Mouse (Mus musculus): ENCODE results near the gene Abca13.
"Not testable (repeated sequence)": the region's sequence is repeated elsewhere in the genome, so short reads cannot be mapped to it uniquely, and the experiment has no call there.

The Abca13 gene

DNA sequence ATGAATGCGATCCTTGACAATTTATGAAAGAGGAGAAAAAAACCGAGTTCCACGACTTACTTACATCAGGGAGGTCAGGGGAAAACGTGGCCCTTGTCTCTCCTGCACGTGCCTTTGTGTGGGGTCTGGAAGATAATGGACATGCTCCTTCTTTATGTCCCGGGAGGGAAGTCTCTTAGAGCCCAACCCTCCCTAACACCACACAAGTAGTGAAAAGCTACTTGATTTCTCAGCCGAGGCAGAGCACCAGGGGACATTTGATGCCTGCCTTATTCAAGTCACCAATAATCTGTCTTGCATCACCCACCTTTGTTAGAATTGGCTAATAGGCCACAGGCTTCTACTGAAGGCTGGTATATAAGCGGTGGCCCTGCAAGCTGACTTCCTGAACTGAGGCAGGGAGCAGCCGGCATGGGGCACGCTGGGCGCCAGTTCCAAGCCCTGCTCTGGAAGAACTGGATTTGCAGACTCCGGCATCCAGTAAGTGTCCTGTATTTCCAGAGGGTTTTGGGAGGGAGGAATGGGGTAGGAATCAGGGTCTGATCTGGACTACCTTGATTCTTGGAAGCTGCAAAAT lies at the start of gene Abca13:
Abca13 (plus strand) TSS at position 388 of the 577 bp plus-strand sequence.
- DNase-seq = no peak

GRCm38 (mm10) chr11:9145113-9145512 lies 46.6 kb upstream of the Abca13 start:
- no peak for DNase-seq

DNA sequence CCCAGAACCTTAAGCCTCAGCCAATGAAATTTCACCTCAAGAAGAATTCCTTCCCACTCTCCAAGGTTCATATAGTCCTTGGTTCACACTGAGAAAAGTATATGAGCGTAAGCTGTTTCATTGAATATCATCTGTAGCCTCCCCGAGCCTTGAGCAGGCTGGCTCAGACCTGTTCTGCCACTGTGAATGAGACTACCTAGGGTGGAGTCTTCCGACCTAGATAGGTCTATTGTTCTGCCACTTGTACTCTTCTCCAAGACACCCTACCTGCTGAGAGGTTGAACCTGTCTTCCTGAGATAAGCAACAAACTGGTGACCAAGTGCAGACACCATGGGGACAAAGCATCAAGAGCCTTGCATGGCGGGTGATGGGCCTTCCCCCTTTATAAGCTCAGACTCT lies 45.6 kb upstream of the Abca13 start:
- DNase-seq = no peak

- DNase-seq = no peak
Measured at GRCm38 (mm10) chr11:9146683-9147082, 45.1 kb upstream of the Abca13 start.

GRCm38 (mm10) chr11:9148206-9148605 lies 43.5 kb upstream of the Abca13 start:
- no peak for DNase-seq

GRCm38 (mm10) chr11:9150403-9150802 lies 41.3 kb upstream of the Abca13 start:
- not testable (repeated sequence) for DNase-seq

DNA sequence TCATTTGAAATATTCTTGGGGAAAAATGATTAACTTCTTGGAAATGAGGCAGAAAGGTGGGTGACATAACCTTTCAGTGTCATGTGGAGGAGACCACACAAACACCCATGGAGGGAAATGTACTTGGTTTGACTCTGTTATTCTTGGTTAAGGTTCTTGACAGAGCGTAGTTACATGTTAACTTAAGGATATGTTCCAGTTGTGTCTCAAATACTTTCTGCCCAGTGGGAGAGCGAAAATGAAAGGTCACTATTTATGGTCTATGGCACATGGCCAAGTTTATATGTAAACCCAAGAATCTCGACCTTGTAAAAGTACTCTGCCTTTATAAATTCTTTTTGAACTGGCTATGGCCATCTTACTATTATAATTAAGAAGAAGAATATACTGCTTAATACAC lies 31.8 kb upstream of the Abca13 start:
- no peak for DNase-seq

GRCm38 (mm10) chr11:9167331-9167730 lies 24.4 kb upstream of the Abca13 start:
- no peak for DNase-seq

GRCm38 (mm10) chr11:9181477-9181876 lies 10.3 kb upstream of the Abca13 start:
- DNase-seq = no peak

DNA sequence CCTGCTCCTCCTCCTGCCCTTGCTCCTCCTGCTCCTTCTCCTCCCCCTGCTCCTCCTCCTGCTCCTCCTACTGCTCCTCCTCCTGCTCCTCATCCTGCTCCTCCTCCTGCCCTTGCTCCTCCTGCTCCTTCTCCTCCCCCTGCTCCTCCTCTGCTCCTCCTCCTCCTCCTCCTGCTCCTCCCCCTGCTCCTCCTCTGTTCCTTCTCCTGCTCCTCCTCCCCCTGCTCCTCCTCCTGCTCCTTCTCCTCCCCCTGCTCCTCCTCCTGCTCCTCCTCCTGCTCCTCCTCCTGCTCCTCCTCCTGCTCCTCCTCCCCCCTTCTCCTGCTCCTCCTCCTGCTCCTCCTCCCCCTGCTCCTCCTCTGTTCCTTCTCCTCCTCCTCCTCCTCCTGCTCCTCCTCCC lies 2.3 kb upstream of the Abca13 start:
- not testable (repeated sequence) for DNase-seq

- DNase-seq = no peak
Measured at GRCm38 (mm10) chr11:9190772-9191554, 779 bp upstream of the Abca13 start.

GRCm38 (mm10) chr11:9194861-9195260 lies 3.1 kb downstream of the Abca13 start:
- DNase-seq = no peak

GRCm38 (mm10) chr11:9199868-9200267 lies 8.1 kb downstream of the Abca13 start:
- no peak for DNase-seq

GRCm38 (mm10) chr11:9210707-9211106 lies 19.0 kb downstream of the Abca13 start:
- DNase-seq = no peak

- no peak for DNase-seq
Measured at GRCm38 (mm10) chr11:9213580-9213979, 21.8 kb downstream of the Abca13 start.

DNA sequence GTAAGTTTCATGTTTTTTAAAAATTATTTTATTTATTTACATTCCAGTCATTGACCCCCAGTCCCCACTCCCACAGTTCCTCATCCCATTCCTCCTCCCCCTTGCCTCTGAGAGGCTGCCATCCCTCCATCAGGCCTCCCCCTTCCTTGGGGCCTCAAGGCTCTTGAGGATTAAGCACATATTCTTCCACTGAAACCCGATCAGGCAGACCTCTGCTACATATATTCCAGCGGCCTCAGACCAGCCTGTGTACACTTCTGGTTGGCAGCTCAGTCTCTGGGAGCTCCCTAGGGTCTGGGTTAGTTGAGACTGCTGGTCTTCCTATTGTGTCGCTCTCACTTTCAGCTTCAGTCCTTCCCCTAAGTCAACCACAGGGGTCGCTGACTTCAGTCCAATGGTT lies 24.5 kb downstream of the Abca13 start:
- no peak for DNase-seq

GRCm38 (mm10) chr11:9220501-9220900 lies 28.8 kb downstream of the Abca13 start:
- no peak for DNase-seq

DNA sequence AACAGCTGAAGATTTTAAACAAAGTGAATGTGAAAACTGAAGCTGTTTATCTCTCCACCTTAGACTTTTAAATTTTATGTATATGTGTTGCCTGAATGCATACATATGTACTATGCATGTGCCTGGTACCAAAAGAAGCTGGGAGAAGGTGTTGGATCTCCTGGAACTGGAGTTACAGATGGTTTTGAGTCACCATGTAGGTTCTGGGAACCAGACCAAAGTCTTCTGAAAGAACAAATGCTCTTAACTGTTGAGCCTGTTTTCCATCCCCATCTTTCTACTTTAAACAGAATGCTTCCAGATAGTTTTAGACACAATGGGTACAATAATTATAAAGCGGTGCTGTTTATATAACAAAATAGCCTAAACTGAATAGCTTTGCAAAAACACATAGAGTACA lies 29.9 kb downstream of the Abca13 start:
- no peak for DNase-seq

- no peak for DNase-seq
Measured at GRCm38 (mm10) chr11:9226399-9226798, 34.7 kb downstream of the Abca13 start.

DNA sequence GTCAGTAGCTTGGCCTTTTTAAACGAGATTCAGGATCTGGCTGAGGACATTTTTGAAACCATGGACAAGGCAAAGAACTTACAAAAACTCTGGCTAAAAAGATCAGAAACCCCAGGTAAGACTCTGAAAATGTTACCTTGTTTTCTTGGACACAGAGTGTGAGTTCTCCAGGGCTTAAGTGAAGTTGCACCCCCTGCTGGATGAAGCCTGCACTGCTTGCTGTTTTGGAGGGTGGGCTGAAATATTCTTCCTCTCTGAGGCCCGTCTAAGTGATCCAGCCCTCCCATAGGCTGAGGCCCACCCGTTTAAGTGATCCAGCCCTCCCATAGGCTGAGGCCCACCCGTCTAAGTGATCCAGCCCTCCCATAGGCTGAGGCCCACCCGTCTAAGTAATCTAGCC lies 57.9 kb downstream of the Abca13 start:
- DNase-seq = not testable (repeated sequence)

DNA sequence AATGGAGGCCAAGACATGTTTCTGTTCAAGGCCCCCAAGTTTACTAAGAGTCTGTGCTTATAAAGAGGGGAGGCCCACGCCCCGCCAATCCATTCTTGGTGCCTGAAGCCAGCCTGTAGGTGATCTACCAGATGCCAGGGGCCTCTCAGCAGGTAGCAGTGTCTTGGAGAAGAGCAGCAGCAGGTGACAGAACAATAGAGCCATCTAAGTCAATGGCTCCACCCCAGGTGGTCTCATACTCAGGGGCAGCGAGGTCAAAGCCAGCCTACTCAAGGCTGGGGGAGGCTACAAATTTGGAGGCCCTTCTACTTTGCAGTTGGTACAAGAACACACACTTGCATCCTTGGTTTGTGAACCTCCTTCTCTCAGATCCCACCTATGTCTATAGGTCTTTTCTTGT lies 71.3 kb downstream of the Abca13 start:
- DNase-seq = not testable (repeated sequence)

DNA sequence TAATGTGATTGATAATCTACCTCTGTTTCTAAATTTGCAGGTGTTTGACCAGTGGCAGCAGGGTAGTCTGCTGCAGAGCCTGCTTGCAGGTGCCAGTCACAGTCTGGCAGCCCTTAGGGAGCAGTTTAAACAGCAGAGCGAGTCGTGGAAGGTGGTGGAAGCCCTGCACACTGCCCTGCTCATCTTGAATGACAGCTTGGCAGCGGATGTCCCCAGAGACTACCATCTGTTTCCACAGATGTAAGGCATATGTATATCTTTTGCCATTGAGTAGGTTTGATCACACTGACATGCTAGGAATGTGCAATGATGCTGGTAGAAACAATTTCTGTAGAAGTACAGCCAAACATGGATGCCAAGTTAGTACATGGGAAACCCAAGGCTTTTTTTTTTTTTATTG lies 77.3 kb downstream of the Abca13 start:
- DNase-seq = no peak

DNA sequence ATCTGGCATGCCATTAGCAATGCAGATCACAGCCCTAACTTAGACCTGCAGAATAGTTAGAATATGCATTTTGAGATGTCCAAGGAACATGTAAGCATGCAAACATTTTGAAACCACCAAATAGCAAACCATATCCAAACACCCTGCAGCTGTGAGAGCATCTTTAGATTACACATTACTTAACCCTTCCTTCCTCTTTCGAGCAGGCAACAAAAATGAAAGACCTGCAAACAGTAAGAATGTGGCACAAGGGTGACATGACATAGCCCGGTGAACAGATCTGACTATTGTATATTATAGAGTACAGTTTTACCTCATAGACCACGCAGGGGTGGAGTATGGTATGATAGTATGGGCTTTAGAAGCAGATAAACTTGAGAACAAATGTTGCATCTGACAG lies 93.5 kb downstream of the Abca13 start:
- no peak for DNase-seq

- DNase-seq = no peak
Measured at GRCm38 (mm10) chr11:9285759-9286158, 94.0 kb downstream of the Abca13 start.

DNA sequence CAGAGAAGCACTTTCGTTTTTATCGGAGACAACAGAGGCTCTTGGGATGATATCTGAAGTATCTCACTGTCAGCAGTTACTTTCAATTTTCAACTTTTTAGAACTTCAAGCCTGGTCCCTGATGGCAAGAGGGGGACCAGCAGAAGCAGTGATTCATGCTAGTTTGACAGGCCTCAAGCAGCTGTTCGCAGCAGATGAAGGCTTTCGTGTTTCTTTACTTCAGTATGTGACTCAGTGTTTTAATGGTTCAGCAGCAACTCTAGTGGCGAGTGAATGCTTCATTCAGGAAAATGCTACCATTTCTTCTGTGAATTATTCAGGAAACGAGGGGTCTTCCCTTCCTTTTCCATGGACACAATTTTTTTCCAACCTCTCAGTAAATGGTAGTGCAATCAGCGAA lies 99.4 kb downstream of the Abca13 start:
- DNase-seq = no peak
